Mouse (Mus musculus): ENCODE results near the gene Egln2.

Gene Egln2

GRCm38 (mm10) chr7:27174896-27175295 lies 8.3 kb upstream of the Egln2 start:
- no peak for DNase-seq

GRCm38 (mm10) chr7:27174496-27174895 lies 7.9 kb upstream of the Egln2 start:
- no peak for DNase-seq

- DNase-seq, result no peak
Observed at GRCm38 (mm10) chr7:27170981-27171380, 4.4 kb upstream of the Egln2 start.

- no peak for DNase-seq
Observed at GRCm38 (mm10) chr7:27168371-27168770, 1.8 kb upstream of the Egln2 start.

- DNase-seq, result no peak
Observed at GRCm38 (mm10) chr7:27167475-27168094, 983 bp upstream of the Egln2 start.

GRCm38 (mm10) chr7:27166229-27166613 lies 381 bp downstream of the Egln2 start:
- DNase-seq, result peak; percentile 89

- DNase-seq, result peak; percentile 35
Observed at GRCm38 (mm10) chr7:27165696-27166095, 906 bp downstream of the Egln2 start.

- no peak for DNase-seq
Observed at GRCm38 (mm10) chr7:27165007-27165655, 1.5 kb downstream of the Egln2 start.

- no peak for DNase-seq
Observed at GRCm38 (mm10) chr7:27164112-27164947, 2.3 kb downstream of the Egln2 start.

- no peak for DNase-seq
Observed at GRCm38 (mm10) chr7:27163450-27163805, 3.2 kb downstream of the Egln2 start.

GRCm38 (mm10) chr7:27162780-27163449 lies 3.7 kb downstream of the Egln2 start:
- no peak for DNase-seq

GRCm38 (mm10) chr7:27161744-27162143 lies 4.9 kb downstream of the Egln2 start:
- no peak for DNase-seq

GRCm38 (mm10) chr7:27160921-27161320 lies 5.7 kb downstream of the Egln2 start:
- no peak for DNase-seq

- peak; percentile 91 for DNase-seq
Observed at GRCm38 (mm10) chr7:27159882-27160281, 6.7 kb downstream of the Egln2 start.

GRCm38 (mm10) chr7:27159256-27159655 lies 7.3 kb downstream of the Egln2 start:
- no peak for DNase-seq

GRCm38 (mm10) chr7:27158171-27158570 lies 8.4 kb downstream of the Egln2 start:
- DNase-seq, result no peak

- DNase-seq, result no peak
Observed at GRCm38 (mm10) chr7:27156005-27156404, 10.6 kb downstream of the Egln2 start.

GRCm38 (mm10) chr7:27153205-27153764 lies 13.3 kb downstream of the Egln2 start, which contains the start of gene Cyp2t4:
TSS of gene Cyp2t4 (plus strand) at chr7:27153714.
- DNase-seq, result no peak

GRCm38 (mm10) chr7:27136410-27136996 lies 30.1 kb downstream of the Egln2 start:
- DNase-seq, result no peak

- DNase-seq, result no peak
Observed at GRCm38 (mm10) chr7:27133757-27134156, 32.8 kb downstream of the Egln2 start.

- no peak for DNase-seq
Observed at GRCm38 (mm10) chr7:27133156-27133555, 33.4 kb downstream of the Egln2 start.

GRCm38 (mm10) chr7:27132588-27132987 lies 34.0 kb downstream of the Egln2 start:
- peak; percentile 32 for DNase-seq

GRCm38 (mm10) chr7:27131387-27131786 lies 35.2 kb downstream of the Egln2 start:
- no peak for DNase-seq
